Mouse (Mus musculus): ENCODE results near the gene Dll1. TPM values are rescaled to one million over a fixed set of nuclear protein-coding genes. Genes with fewer than 3 reads are reported as not detected.

The Dll1 gene
- polyA plus RNA-seq, 1 experiment from 2014 or later, result 14.2 TPM

GRCm38 (mm10) chr17:15395997-15396675 lies 19.5 kb upstream of the Dll1 start, which contains the start of gene Fam120b:
Gene Fam120b (plus strand): TSS chr17:15396202.
- WGBS, result under 1% methylated on average over 31 of the region's 31 CpGs
- Histone ChIP-seq H3K4me3 (replicated peaks) (peak within 1 kb of the TSS; percentile 70), H3K9ac (peak within 1 kb of the TSS; percentile 77), H3K9me3 (no peaks in the 10 kb centered on the region), H3K4me1 (peaks cover 11% of the 10 kb centered on the region), H3K4me2 (peak within 1 kb of the TSS; percentile 75), H3K27me3 (replicated peaks) (no peaks in the 10 kb centered on the region), H3K27ac (peak within 1 kb of the TSS; percentile 90), H3K36me3 (no peaks in the 10 kb centered on the region)
- peak; percentile 93 for ATAC-seq (ENCODE audit: insufficient read depth, low FRiP score, low read depth)

GRCm38 (mm10) chr17:15389356-15389755 lies 12.7 kb upstream of the Dll1 start:
- Histone ChIP-seq H3K27me3 (replicated peaks) (no peaks in the 10 kb centered on the region), H3K4me1 (no peaks in the 10 kb centered on the region), H3K27ac (peak overlapping the region; percentile 41; the same call in 1 of the 2 replicates), H3K9ac (no peak overlapping the region), H3K4me3 (replicated peaks) (no peak overlapping the region), H3K36me3 (no peaks in the 10 kb centered on the region), H3K4me2 (no peak overlapping the region), H3K9me3 (no peaks in the 10 kb centered on the region)
- WGBS, result 66% methylated on average over 8 of the region's 8 CpGs
- ATAC-seq (ENCODE audit: insufficient read depth, low FRiP score, low read depth), result peak; percentile 89; the same call in 1 of the 2 replicates

GRCm38 (mm10) chr17:15388892-15389291 lies 12.2 kb upstream of the Dll1 start:
- H3K27ac ChIP-seq, result peak overlapping the region; percentile 81
- no peaks in the 10 kb centered on the region for H3K4me1 ChIP-seq
- H3K36me3 ChIP-seq, result no peaks in the 10 kb centered on the region
- ATAC-seq (ENCODE audit: insufficient read depth, low FRiP score, low read depth), result peak; percentile 27; the same call in 1 of the 2 replicates
- H3K9me3 ChIP-seq, result no peaks in the 10 kb centered on the region
- no peak overlapping the region for H3K4me3 ChIP-seq (replicated peaks)
- H3K4me2 ChIP-seq, result no peak overlapping the region
- no peak overlapping the region for H3K9ac ChIP-seq
- WGBS, result 65% methylated on average over 4 of the region's 4 CpGs
- no peaks in the 10 kb centered on the region for H3K27me3 ChIP-seq (replicated peaks)

GRCm38 (mm10) chr17:15383360-15383759 lies 6.7 kb upstream of the Dll1 start:
- no peak overlapping the region for H3K4me3 ChIP-seq (replicated peaks)
- no peak for ATAC-seq (ENCODE audit: insufficient read depth, low FRiP score, low read depth)
- H3K4me2 ChIP-seq, result no peak overlapping the region
- H3K27me3 ChIP-seq (replicated peaks), result peaks cover 12% of the 10 kb centered on the region
- no peak overlapping the region for H3K27ac ChIP-seq
- no peak overlapping the region for H3K9ac ChIP-seq
- no peaks in the 10 kb centered on the region for H3K36me3 ChIP-seq
- 88% methylated on average over 5 of the region's 5 CpGs for WGBS
- H3K9me3 ChIP-seq, result no peaks in the 10 kb centered on the region
- peaks cover 16% of the 10 kb centered on the region for H3K4me1 ChIP-seq

- Histone ChIP-seq H3K4me3 (replicated peaks) (no peak overlapping the region), H3K9me3 (no peaks in the 10 kb centered on the region), H3K9ac (no peak overlapping the region), H3K36me3 (no peaks in the 10 kb centered on the region), H3K4me2 (0 out of 2 replicates have a peak overlapping the region, but pooled peaks have one; percentile 3), H3K27me3 (replicated peaks) (peaks cover 12% of the 10 kb centered on the region), H3K27ac (no peak overlapping the region), H3K4me1 (peaks cover 16% of the 10 kb centered on the region)
- 48% methylated on average over 7 of the region's 7 CpGs for WGBS
- ATAC-seq (ENCODE audit: insufficient read depth, low FRiP score, low read depth), result no peak
These were observed 5.4 kb upstream of the Dll1 start for GRCm38 (mm10) chr17:15381869-15382660.

DNA sequence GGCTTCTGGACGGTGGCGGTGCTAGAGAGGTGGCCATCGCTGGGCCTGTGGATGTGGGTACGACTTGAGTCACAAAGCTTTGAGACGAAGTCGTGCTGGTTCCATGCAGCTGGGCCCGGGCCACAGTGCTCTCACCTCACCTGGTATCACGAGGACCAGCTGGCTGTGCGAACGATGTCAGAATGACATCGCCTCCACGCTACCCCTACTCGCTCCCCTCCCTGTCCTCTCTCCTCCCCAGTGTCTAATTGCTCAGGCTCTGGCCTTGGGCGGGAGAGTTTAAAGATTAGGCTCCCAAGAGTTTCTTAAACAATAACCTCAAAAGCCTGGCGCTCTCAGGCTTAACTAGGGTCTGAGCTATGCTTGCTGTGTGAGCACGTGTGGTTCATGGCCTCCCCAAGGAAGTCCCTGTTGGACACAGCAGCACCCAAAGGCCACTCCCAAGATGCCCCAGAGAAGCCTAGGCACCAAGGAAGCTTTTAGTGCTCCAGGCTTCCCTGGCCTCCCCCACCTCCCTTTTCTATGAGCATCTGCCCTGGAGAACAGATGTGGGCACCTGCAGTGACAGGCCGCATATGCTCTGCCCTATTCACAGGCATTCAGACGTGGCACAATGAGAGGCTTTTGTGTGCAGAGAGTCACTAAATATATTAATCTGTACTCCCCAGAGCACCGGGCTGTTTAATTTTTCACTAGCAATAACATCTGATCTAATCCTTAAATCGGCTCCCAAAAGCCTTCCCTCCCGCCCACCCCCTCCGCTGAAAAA lies 4.6 kb upstream of the Dll1 start:
- no peak overlapping the region for H3K9ac ChIP-seq
- H3K4me1 ChIP-seq, result peaks cover 22% of the 10 kb centered on the region
- H3K36me3 ChIP-seq, result no peaks in the 10 kb centered on the region
- peak overlapping the region; percentile 41 for H3K4me3 ChIP-seq (replicated peaks)
- no peaks in the 10 kb centered on the region for H3K9me3 ChIP-seq
- peak; percentile 16 for ATAC-seq (ENCODE audit: insufficient read depth, low FRiP score, low read depth)
- H3K27ac ChIP-seq, result peak overlapping the region; percentile 23; the same call in 1 of the 2 replicates
- WGBS, result 12% methylated on average over 22 of the region's 22 CpGs
- H3K4me2 ChIP-seq, result peak overlapping the region; percentile 88
- peaks cover 12% of the 10 kb centered on the region for H3K27me3 ChIP-seq (replicated peaks)

GRCm38 (mm10) chr17:15380641-15381051 lies 4.0 kb upstream of the Dll1 start:
- peak; percentile 53 for ATAC-seq (ENCODE audit: insufficient read depth, low FRiP score, low read depth)
- under 1% methylated on average over 27 of the region's 27 CpGs for WGBS
- Histone ChIP-seq H3K4me2 (peak overlapping the region; percentile 88), H3K36me3 (no peaks in the 10 kb centered on the region), H3K27ac (0 out of 2 replicates have a peak overlapping the region, but pooled peaks have one; percentile 12), H3K27me3 (replicated peaks) (peaks cover 12% of the 10 kb centered on the region), H3K4me1 (peaks cover 22% of the 10 kb centered on the region), H3K9ac (no peak overlapping the region), H3K4me3 (replicated peaks) (peak overlapping the region; percentile 41), H3K9me3 (no peaks in the 10 kb centered on the region)

DNA sequence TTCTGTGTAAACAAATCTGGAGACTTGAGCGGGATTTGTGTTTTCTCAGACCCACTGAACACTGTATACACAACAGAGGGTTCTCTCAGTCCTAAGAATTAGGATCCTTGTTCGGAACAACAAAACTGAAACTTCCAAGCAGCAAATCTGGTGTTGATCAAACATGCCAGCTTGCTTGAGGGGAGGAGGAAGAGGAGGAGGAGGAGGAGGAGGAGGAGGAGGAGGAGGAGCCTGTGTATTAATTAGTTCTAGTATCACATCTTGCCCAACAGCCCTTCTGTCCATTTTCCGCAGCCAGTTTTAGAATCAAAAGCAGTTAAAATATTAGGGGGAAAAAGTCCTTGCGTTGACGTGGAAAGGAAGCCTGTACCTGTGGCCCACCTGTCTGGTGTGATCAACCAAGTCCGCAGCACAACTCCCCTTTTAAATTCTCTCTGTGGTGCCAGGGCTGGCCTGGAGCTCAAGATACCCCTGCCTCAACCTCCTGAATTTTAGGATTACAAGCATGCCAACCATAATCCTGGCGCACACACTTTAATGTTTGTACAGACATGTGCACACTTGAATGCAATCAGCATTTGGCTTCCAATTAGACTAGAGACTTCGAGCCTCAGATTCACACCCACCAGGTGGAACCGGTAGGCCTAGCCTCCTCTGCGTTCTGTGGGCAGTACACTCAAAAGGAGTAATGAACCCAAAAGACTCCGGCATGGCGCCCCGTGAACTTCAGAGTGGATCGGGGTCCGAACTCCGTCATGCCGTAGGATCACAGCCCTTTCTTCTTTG lies 3.3 kb upstream of the Dll1 start:
- Histone ChIP-seq H3K27ac (no peak overlapping the region), H3K36me3 (no peaks in the 10 kb centered on the region), H3K9me3 (no peaks in the 10 kb centered on the region), H3K4me3 (replicated peaks) (peak overlapping the region; percentile 41), H3K27me3 (replicated peaks) (peaks cover 15% of the 10 kb centered on the region), H3K9ac (no peak overlapping the region), H3K4me2 (peak overlapping the region; percentile 88), H3K4me1 (peaks cover 23% of the 10 kb centered on the region)
- no peak for ATAC-seq (ENCODE audit: insufficient read depth, low FRiP score, low read depth)
- 14% methylated on average over 17 of the region's 17 CpGs for WGBS

- WGBS, result 24% methylated on average over 15 of the region's 15 CpGs
These were observed 1.9 kb upstream of the Dll1 start for GRCm38 (mm10) chr17:15378413-15379109.

GRCm38 (mm10) chr17:15377901-15378300 lies 1.2 kb upstream of the Dll1 start:
- ATAC-seq (ENCODE audit: insufficient read depth, low FRiP score, low read depth), result no peak
- Histone ChIP-seq H3K4me1 (peaks cover 31% of the 10 kb centered on the region), H3K4me2 (no peak overlapping the region), H3K27me3 (replicated peaks) (peaks cover 22% of the 10 kb centered on the region), H3K36me3 (no peaks in the 10 kb centered on the region), H3K27ac (no peak overlapping the region), H3K9ac (no peak overlapping the region), H3K9me3 (no peaks in the 10 kb centered on the region), H3K4me3 (replicated peaks) (no peak overlapping the region)
- 0% methylated on average over 1 of the region's 1 CpGs for WGBS

More at GRCm38 (mm10) chr17:15378413-15379109, 1.9 kb upstream of the Dll1 start:
- Histone ChIP-seq H3K4me3 (replicated peaks) (no peak overlapping the region), H3K9me3 (no peaks in the 10 kb centered on the region), H3K4me2 (no peak overlapping the region), H3K36me3 (no peaks in the 10 kb centered on the region), H3K9ac (no peak overlapping the region), H3K27me3 (replicated peaks) (peaks cover 22% of the 10 kb centered on the region), H3K4me1 (peaks cover 31% of the 10 kb centered on the region), H3K27ac (no peak overlapping the region)
- ATAC-seq (ENCODE audit: insufficient read depth, low FRiP score, low read depth), result no peak

Measured in stomach, embryonic 15.5 days (tissue).